ENCODE assay signal across 13 mouse cellular contexts in genomic region chr11:117941848-117942247, GRCm38 (mm10). TPM values are rescaled to one million over a fixed set of nuclear protein-coding genes. Genes with fewer than 3 reads are reported as not detected.
DNase-seq lines count a peak whose midpoint lies in the region; ATAC-seq and TF ChIP-seq lines count a peak whose summit lies in the region.
"Had no signal": no experiment of that assay in that cellular context is flagged by ENCODE, and none has a peak within 500 bp of the region (broad histone marks: within the 10 kb centered on the region; RNA-seq: fewer than 3 reads in every experiment).

No protein-coding gene starts in this region.

- TF ChIP-seq POLR2A in embryonic fibroblast, embryonic 13.5 days (IDR thresholded peaks at IDR 0.05; ENCODE audit: low read depth, low read length) = no peak

- intact Hi-C loops in heart, postnatal 14 days (cut with DNase I) = no loop called here

- H3K9me3 ChIP-seq in megakaryocyte, embryonic 14.5 days = no peaks in the 10 kb centered on the region
- no peaks in the 10 kb centered on the region for H3K9me3 ChIP-seq in E14TG2a.4 (ENCODE audit: low read length)

- peaks cover 3% of the 10 kb centered on the region for H3K27me3 ChIP-seq in megakaryocyte, embryonic 14.5 days (replicated peaks)
- peaks cover 27% of the 10 kb centered on the region for H3K27me3 ChIP-seq in E14TG2a.4 (ENCODE audit: insufficient read depth, low read length)

- ATAC-seq in megakaryocyte, adult 5-6 weeks (ENCODE audit: poor library complexity, severe bottlenecking) = no peak
- no peak for ATAC-seq in CD4-positive, CD25-positive, alpha-beta regulatory T cell, adult 4 months
- ATAC-seq: activated CD4-positive, CD25-positive, alpha-beta regulatory T cell, adult 4 months; hindbrain, embryonic 16.5 days had no signal

- peak; percentile 94 for DNase-seq in heart, adult 11 months
- no peak for DNase-seq in heart, postnatal 14 days
- DNase-seq in adrenal gland, adult 2 months = no peak
- DNase-seq: cerebellum, adult 9-11 months; kidney, postnatal 14 days; right cerebral cortex, postnatal 25 days had no signal

- H3K4me1 ChIP-seq in megakaryocyte, embryonic 14.5 days = peaks cover 88% of the 10 kb centered on the region
- H3K4me1 ChIP-seq in E14TG2a.4 (replicated peaks; ENCODE audit: low read depth, low read length) = peaks cover 80% of the 10 kb centered on the region
- H3K4me1 ChIP-seq in embryonic fibroblast, embryonic 13.5 days (ENCODE audit: control insufficient read depth, insufficient read depth, low read length) = peaks cover 21% of the 10 kb centered on the region

- TF ChIP-seq CTCF in E14TG2a.4 (conservative IDR thresholded peaks at IDR 0.05; ENCODE audit: low read length) = no peak
- TF ChIP-seq CTCF in embryonic fibroblast, embryonic 13.5 days (IDR thresholded peaks at IDR 0.05; ENCODE audit: borderline replicate concordance, insufficient read depth, low read length) = no peak

- H3K36me3 ChIP-seq in megakaryocyte, embryonic 14.5 days (replicated peaks; ENCODE audit: low read length) = no peaks in the 10 kb centered on the region
- no peaks in the 10 kb centered on the region for H3K36me3 ChIP-seq in E14TG2a.4 (ENCODE audit: insufficient read depth, low read length)

- H3K27ac ChIP-seq in embryonic fibroblast, embryonic 13.5 days (ENCODE audit: insufficient read depth, low read length) = peak overlapping the region; percentile 69

- H3K4me3 ChIP-seq in megakaryocyte, embryonic 14.5 days (replicated peaks) = peak overlapping the region; percentile 39
- peak overlapping the region; percentile 50; the same call in 1 of the 2 replicates for H3K4me3 ChIP-seq in E14TG2a.4 (replicated peaks; ENCODE audit: low read length)
- H3K4me3 ChIP-seq in embryonic fibroblast, embryonic 13.5 days (ENCODE audit: insufficient read depth, low read length) = no peak overlapping the region

RNA-seq across cellular contexts. Expression of gene Socs3, which starts 28.0 kb away (rescaled TPM):
- total RNA-seq in heart, postnatal 14 days (2021) = 1 to 10 TPM; 4.1 to 5.1 TPM
- 54.8 and 75.2 TPM in 2 replicates for polyA plus RNA-seq in megakaryocyte, embryonic 14.5 days (2012; ENCODE audit: insufficient read depth, low replicate concordance)
- total RNA-seq in megakaryocyte, adult 5-6 weeks (2015) = 2.0 and 3.1 TPM in 2 replicates
- total RNA-seq in megakaryocyte, adult 5-6 weeks (2017) = 3.2 and 5.1 TPM in 2 replicates
- 15.2 and 31.9 TPM in 2 replicates for polyA plus RNA-seq in embryonic fibroblast, embryonic 13.5 days (2011; ENCODE audit: insufficient read length, low read depth, missing spikeins)
- total RNA-seq in adrenal gland, adult 2 months (2021) = 1 to 10 TPM; 3.2 to 6.9 TPM
- 14.1 and 14.8 TPM in 2 replicates for polyA plus RNA-seq in adrenal gland, adult 2 months (2012; rRNA removed)
- polyA plus RNA-seq in CD4-positive, CD25-positive, alpha-beta regulatory T cell, adult 4 months (2017; shearing (Covaris generic)) = 10 to 100 TPM; 34.4 to 35.5 TPM

RNA-seq across cellular contexts. Expression of gene Pgs1, which starts 44.2 kb away (rescaled TPM):
- total RNA-seq in heart, postnatal 14 days (2021) = 10 to 100 TPM; 20.5 to 22.3 TPM
- polyA plus RNA-seq in megakaryocyte, embryonic 14.5 days (2012; ENCODE audit: insufficient read depth, low replicate concordance) = 16.0 and 43.0 TPM in 2 replicates
- 18.7 and 22.4 TPM in 2 replicates for total RNA-seq in megakaryocyte, adult 5-6 weeks (2015)
- total RNA-seq in megakaryocyte, adult 5-6 weeks (2017) = 26.7 and 27.2 TPM in 2 replicates
- 29.5 and 33.4 TPM in 2 replicates for polyA plus RNA-seq in embryonic fibroblast, embryonic 13.5 days (2011; ENCODE audit: insufficient read length, low read depth, missing spikeins)
- 10 to 100 TPM; 53.9 to 54.5 TPM for total RNA-seq in adrenal gland, adult 2 months (2021)
- polyA plus RNA-seq in adrenal gland, adult 2 months (2012; rRNA removed) = 99.4 and 165 TPM in 2 replicates
- polyA plus RNA-seq in CD4-positive, CD25-positive, alpha-beta regulatory T cell, adult 4 months (2017; shearing (Covaris generic)) = 10 to 100 TPM; 34.3 to 38.8 TPM
